Comparison of ENCODE assay signal across 32 mouse cellular contexts in the genomic region with DNA sequence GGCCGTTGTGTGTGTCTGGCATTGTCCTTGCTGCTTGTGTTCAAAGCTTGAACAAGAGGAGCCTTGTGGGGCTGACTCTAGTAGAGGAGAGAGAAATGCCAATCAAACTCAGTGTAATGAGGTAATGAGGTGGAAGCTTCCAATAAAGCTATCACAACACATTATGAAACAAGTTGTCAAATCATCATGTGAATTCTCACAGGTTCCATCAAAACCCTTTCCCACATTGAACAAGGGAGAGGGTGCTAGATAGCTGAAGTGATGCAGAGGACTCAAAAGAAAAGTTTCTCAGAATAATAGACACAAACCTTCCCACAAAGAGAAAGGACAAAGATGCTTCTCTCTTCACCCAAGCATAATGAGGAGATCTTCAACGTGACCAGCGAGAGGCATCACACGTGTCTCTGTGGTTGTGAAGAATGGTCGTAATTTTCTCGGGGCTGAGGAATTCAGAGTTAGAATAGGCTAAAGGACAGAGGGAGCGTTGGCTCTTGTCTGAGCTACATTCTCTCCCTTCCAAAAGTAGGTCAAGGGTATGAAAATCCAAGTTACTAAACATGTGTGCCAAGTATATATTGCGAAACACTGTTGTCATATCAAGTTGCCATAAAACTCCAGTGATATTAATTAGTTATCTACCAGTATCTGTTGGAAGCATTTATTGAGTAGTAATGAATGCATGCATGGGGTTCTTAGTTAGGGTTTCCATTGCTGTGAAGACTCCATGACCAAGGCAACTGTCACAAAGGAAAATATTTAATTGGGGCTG. TPM values are rescaled to one million over a fixed set of nuclear protein-coding genes. Genes with fewer than 3 reads are reported as not detected.
"Had no signal": no experiment of that assay in that cellular context is flagged by ENCODE, and none has a peak within 500 bp of the region (broad histone marks: within the 10 kb centered on the region; RNA-seq: fewer than 3 reads in every experiment).

No protein-coding gene starts in this region.

- H3K9me3 ChIP-seq: heart, embryonic 10.5 days; heart, embryonic 12.5 days; hindbrain, embryonic 10.5 days; hindbrain, embryonic 12.5 days; intestine, embryonic 15.5 days; kidney, embryonic 15.5 days; limb, embryonic 13.5 days; limb, embryonic 15.5 days; liver, embryonic 12.5 days had no signal

- H3K27ac ChIP-seq: gastrocnemius, adult 2 months; heart, embryonic 10.5 days; hindbrain, embryonic 10.5 days; hindbrain, embryonic 12.5 days; hindbrain, embryonic 14.5 days; intestine, embryonic 15.5 days; kidney, embryonic 15.5 days; kidney, postnatal 0 days; limb, embryonic 13.5 days; limb, embryonic 15.5 days; liver, embryonic 12.5 days; liver, embryonic 14.5 days had no signal

- H3K27me3 ChIP-seq: heart, embryonic 12.5 days; hindbrain, embryonic 12.5 days; intestine, embryonic 15.5 days; kidney, embryonic 15.5 days; limb, embryonic 13.5 days; limb, embryonic 15.5 days; liver, embryonic 12.5 days had no signal

- DNase-seq: gastrocnemius, adult 2 months; gastrocnemius, postnatal 10 days; gastrocnemius, postnatal 25 days; heart, adult 18-20 months; heart, postnatal 10 days; heart, postnatal 4 days; kidney, adult 11 months; kidney, adult 2 months; kidney, adult 9 months; kidney, postnatal 14 days; kidney, postnatal 36 days; layer of hippocampus, adult 9-11 months; layer of hippocampus, postnatal 36 days; left cerebral cortex, postnatal 4 days had no signal

- H3K4me1 ChIP-seq: heart, embryonic 10.5 days; heart, embryonic 12.5 days; hindbrain, embryonic 10.5 days; hindbrain, embryonic 12.5 days; intestine, embryonic 15.5 days; kidney, embryonic 15.5 days; limb, embryonic 13.5 days; limb, embryonic 15.5 days; liver, embryonic 12.5 days had no signal

- H3K4me2 ChIP-seq: heart, embryonic 12.5 days; hindbrain, embryonic 12.5 days; hindbrain, embryonic 14.5 days; intestine, embryonic 15.5 days; kidney, embryonic 15.5 days; limb, embryonic 13.5 days; limb, embryonic 15.5 days; liver, embryonic 12.5 days had no signal

- ATAC-seq: hindbrain, embryonic 16.5 days; inflammation-experienced regulatory T-cells, adult 6 months; intestine, embryonic 15.5 days; liver, embryonic 12.5 days had no signal

- H3K4me3 ChIP-seq: gastrocnemius, adult 2 months; heart, embryonic 10.5 days; heart, embryonic 12.5 days; hindbrain, embryonic 10.5 days; hindbrain, embryonic 12.5 days; intestine, embryonic 15.5 days; kidney, embryonic 15.5 days; limb, embryonic 13.5 days; limb, embryonic 15.5 days; liver, embryonic 12.5 days had no signal

- H3K36me3 ChIP-seq: heart, embryonic 10.5 days; heart, embryonic 12.5 days; hindbrain, embryonic 10.5 days; hindbrain, embryonic 12.5 days; intestine, embryonic 15.5 days; kidney, embryonic 15.5 days; limb, embryonic 13.5 days; limb, embryonic 15.5 days; liver, embryonic 12.5 days had no signal

- H3K9ac ChIP-seq: heart, embryonic 12.5 days; hindbrain, embryonic 12.5 days; hindbrain, embryonic 14.5 days; intestine, embryonic 15.5 days; kidney, embryonic 15.5 days; limb, embryonic 13.5 days; limb, embryonic 15.5 days; liver, embryonic 12.5 days; liver, embryonic 14.5 days had no signal

RNA-seq across cellular contexts. Expression of gene Erv3, which starts 59.2 kb away (rescaled TPM):
- polyA plus RNA-seq: heart, embryonic 10.5 days; heart, embryonic 12.5 days; heart, embryonic 14.5 days; heart, embryonic 16.5 days; hindbrain, embryonic 12.5 days; hindbrain, embryonic 16.5 days; inflammation-experienced regulatory T-cells, adult 6 months; intestine, embryonic 15.5 days; kidney, adult 2 months; kidney, embryonic 15.5 days; kidney, postnatal 0 days; large intestine, adult 2 months; limb, embryonic 11.5 days; limb, embryonic 13.5 days; limb, embryonic 15.5 days; liver, embryonic 12.5 days had no signal
